Mouse (Mus musculus) midbrain, embryonic 14.5 days (tissue): Measurements from ENCODE around the gene Mdm2. TPM values are rescaled to one million over a fixed set of nuclear protein-coding genes. Genes with fewer than 3 reads are reported as not detected.

Experiments used
- ATAC-seq: fragments of 200-750 bp; cut with Nextera tagmentation; 2 replicates; pipeline ENCODE4 v1.8.0; 2017; ENCODE audit warnings: moderate number of reproducible peaks, moderate library complexity; ENCODE audit not compliant: low FRiP score, low TSS enrichment
- DNase-seq: peaks from one replicate; pipeline ENCODE4 v3.0.0-alpha.2; 2015
- H3K27ac ChIP-seq: fragments of 300-500 bp; sonication (generic); replicated peaks from 2 replicates; pipeline ENCODE4 v1.5.1; 2014; ENCODE audit warnings: mild to moderate bottlenecking, low read depth, low read length, moderate library complexity
- H3K27me3 ChIP-seq: fragments of 300-500 bp; sonication (generic); 2 replicates; pipeline ENCODE4 v1.6.1; 2014; ENCODE audit warnings: low read length, control low read depth, mixed read lengths; ENCODE audit not compliant: control insufficient read depth, insufficient read depth
- H3K36me3 ChIP-seq: fragments of 300-500 bp; sonication (generic); 2 replicates; pipeline ENCODE4 v1.6.1; 2014; ENCODE audit warnings: low read length, control low read depth; ENCODE audit not compliant: control insufficient read depth, insufficient read depth
- H3K4me1 ChIP-seq: fragments of 300-500 bp; sonication (generic); 2 replicates; pipeline ENCODE4 v1.6.1; 2014; ENCODE audit warnings: mild to moderate bottlenecking, antibody characterized with exemption, low read length, control low read depth; ENCODE audit not compliant: control insufficient read depth, insufficient read depth
- H3K4me2 ChIP-seq: fragments of 300-500 bp; sonication (generic); 2 replicates; pipeline ENCODE4 v1.6.1; 2014; ENCODE audit warnings: mild to moderate bottlenecking, low read length, moderate library complexity
- H3K4me3 ChIP-seq: fragments of 300-500 bp; sonication (generic); replicated peaks from 2 replicates; pipeline ENCODE4 v1.5.1; 2014; ENCODE audit warnings: low read depth, low read length
- H3K9ac ChIP-seq: fragments of 300-500 bp; sonication (generic); replicated peaks from 2 replicates; pipeline ENCODE4 v1.6.1; 2014; ENCODE audit warnings: mild to moderate bottlenecking, low read length, moderate library complexity
- H3K9me3 ChIP-seq: fragments of 300-500 bp; sonication (generic); 2 replicates; pipeline ENCODE4 v1.6.1; 2016; ENCODE audit warnings: low read length, control low read depth, mixed read lengths; ENCODE audit not compliant: control insufficient read depth
- WGBS: fragments of 180-500 bp; shearing (Covaris S2); extraction: QIAGEN DNeasy Blood & Tissue Kit; methylation state at CpG from one replicate; pipeline ENCODE4 v1.1.7; 2014; 5-methylcytosine and 5-hydroxymethylcytosine counted together
- polyA plus RNA-seq: library from polyadenylated mRNA; unstranded; fragments of >200 nt; fragmentation: Nextera tagmentation; extraction: Ambion mirVana; gene quantifications from 2 replicates; pipeline ENCODE4 v1.2.1, GENCODE M21; 2014

The Mdm2 gene
- polyA plus RNA-seq, 1 experiment from 2014 or later, result 57.3 TPM

DNA sequence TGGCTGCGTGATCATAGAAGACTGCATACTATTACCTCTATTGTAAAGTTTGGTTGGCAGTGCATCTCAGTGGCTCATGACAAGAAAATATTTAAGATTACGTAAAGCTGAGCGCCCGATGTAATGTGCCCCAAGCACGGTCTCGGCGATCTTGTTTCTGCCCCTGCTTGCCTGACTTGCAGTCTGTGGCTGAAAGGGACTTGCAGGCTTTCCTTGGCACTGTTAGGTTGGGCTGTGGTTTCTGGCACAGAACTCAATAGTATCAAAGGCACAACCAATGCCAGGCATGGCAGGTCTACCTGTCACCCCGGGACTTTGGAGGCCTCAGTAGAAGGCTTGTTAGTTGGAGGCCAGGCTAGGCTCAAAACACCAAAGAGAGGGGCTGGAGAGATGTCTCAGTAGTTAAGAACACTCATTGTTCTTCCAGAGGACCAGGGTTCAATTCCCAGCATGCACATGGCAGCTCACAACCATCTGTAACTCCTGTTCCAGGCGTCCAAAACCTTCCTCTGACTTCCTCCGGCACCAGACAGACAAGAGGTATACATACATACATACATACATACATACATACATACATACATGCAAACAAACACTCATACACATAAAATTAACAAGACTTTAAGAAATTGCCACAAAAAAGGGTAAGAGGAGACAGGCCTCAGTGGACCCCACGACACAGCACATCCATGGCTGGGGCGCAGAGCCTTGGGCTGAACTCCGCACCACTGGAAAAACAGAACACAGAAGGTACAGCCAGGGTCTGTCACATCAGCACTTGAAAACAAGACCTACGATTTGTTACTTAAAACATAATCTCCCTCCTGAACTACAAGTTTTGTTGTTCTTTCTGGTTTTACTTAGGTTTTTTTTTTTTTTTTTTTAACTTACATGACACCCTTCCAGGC, 51.8 kb downstream of the Mdm2 start:
- no peak for DNase-seq
- Histone ChIP-seq H3K27ac (no peak overlapping the region), H3K27me3 (no peaks in the 10 kb centered on the region), H3K4me1 (no peaks in the 10 kb centered on the region; the same call in 1 of the 2 replicates), H3K9ac (no peak overlapping the region), H3K9me3 (no peaks in the 10 kb centered on the region), H3K4me2 (no peak overlapping the region), H3K4me3 (no peak overlapping the region), H3K36me3 (no peaks in the 10 kb centered on the region)
- no peak for ATAC-seq
- WGBS, result 92% methylated on average over 14 of the region's 14 CpGs

DNA sequence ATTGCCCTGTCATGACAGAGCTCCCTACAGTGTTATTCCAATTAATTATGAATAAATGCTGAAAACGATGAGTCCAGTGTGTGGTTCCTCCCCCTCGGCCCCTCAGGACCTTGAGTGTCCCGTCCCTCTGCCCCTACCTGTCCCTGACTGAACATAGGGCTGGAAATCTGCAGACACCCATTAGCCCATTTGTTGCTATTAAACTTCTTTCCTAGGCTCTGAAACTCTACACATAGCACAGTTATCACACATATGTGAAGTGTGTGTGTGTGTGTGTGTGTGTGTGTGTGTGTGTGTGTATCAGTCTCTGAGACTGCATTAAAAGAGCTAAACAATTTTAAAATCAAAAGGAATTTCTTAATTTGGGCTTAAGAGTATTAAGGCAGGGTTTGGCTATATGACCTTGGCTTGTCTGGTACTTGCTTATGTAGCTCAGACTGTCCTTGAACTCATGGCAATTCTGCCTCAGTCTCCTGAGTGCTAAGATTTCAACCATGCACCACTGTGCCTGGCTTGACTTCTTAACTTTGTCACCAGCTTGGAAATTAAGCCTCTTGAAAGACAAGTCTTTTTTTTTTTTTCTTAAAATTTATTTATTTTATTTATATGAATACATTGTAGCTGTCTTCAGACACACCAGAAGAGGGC, 52.8 kb downstream of the Mdm2 start:
- no peak for DNase-seq
- 82% methylated on average over 3 of the region's 3 CpGs for WGBS
- no peaks in the 10 kb centered on the region for H3K9me3 ChIP-seq
- H3K9ac ChIP-seq, result no peak overlapping the region
- H3K4me3 ChIP-seq, result no peak overlapping the region
- no peaks in the 10 kb centered on the region for H3K4me1 ChIP-seq
- H3K36me3 ChIP-seq, result no peaks in the 10 kb centered on the region
- H3K27ac ChIP-seq, result no peak overlapping the region
- no peak for ATAC-seq
- H3K27me3 ChIP-seq, result no peaks in the 10 kb centered on the region
- no peak overlapping the region for H3K4me2 ChIP-seq

DNA sequence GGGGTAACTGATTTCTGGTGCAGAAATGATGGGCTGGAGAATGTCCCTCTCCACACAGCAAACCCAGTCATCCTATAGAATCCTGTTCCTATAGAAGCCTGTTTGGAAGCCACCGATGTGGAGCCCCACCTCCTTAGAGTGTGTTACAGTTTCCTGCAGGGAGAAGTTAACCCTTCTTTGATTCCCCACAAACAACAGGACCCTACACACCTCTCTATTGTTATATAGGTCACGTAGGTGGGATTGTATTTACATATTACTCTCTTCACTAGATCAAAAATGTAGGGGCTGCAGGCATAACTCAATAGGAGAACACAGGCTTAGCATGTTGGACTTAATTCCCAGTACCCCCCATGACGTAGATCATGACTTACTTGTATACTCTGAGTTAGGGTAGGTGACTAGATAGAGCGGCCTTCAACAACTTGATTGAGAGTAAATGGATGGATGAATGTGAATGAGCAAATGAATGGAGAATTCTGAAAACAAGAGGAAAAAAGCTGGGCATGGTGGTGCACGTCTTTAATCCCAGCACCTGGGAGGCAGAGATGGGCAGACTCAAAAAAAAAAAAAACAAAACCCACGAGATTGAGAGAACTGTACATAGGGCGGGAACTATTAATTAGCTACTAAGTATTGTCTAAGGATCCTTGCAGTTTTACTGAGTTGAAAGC, 53.4 kb downstream of the Mdm2 start:
- no peak overlapping the region for H3K4me2 ChIP-seq
- WGBS, result 80% methylated on average over 7 of the region's 7 CpGs
- H3K4me1 ChIP-seq, result no peaks in the 10 kb centered on the region

DNA sequence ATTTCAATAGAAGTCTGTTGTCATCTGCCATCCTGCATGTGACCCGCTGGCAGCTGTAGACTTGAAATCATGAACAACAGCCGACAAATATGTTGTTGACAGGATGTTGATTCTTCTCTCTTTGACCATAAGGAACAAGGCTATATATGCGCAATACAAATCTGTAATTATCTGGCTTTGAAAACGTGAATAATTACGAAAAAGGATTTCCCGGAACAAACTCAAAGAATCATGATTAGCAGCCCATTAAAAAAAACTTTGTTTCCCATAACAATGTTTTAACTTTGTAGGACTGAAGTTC, 53.9 kb downstream of the Mdm2 start:
- Histone ChIP-seq H3K4me1 (no peaks in the 10 kb centered on the region), H3K36me3 (no peaks in the 10 kb centered on the region), H3K27me3 (0 out of 2 replicates have a peak, but pooled peaks cover 1% of the 10 kb centered on the region), H3K4me2 (no peak overlapping the region), H3K27ac (no peak overlapping the region), H3K4me3 (no peak overlapping the region), H3K9ac (no peak overlapping the region), H3K9me3 (no peaks in the 10 kb centered on the region)
- ATAC-seq, result no peak
- no peak for DNase-seq
- WGBS, result 87% methylated on average over 6 of the region's 6 CpGs

More for the DNA sequence above, 53.4 kb downstream of the Mdm2 start:
- no peak overlapping the region for H3K9ac ChIP-seq
- no peaks in the 10 kb centered on the region for H3K36me3 ChIP-seq
- no peak overlapping the region for H3K4me3 ChIP-seq
- no peaks in the 10 kb centered on the region for H3K9me3 ChIP-seq
- no peaks in the 10 kb centered on the region for H3K27me3 ChIP-seq
- no peak for ATAC-seq
- H3K27ac ChIP-seq, result no peak overlapping the region
- no peak for DNase-seq

DNA sequence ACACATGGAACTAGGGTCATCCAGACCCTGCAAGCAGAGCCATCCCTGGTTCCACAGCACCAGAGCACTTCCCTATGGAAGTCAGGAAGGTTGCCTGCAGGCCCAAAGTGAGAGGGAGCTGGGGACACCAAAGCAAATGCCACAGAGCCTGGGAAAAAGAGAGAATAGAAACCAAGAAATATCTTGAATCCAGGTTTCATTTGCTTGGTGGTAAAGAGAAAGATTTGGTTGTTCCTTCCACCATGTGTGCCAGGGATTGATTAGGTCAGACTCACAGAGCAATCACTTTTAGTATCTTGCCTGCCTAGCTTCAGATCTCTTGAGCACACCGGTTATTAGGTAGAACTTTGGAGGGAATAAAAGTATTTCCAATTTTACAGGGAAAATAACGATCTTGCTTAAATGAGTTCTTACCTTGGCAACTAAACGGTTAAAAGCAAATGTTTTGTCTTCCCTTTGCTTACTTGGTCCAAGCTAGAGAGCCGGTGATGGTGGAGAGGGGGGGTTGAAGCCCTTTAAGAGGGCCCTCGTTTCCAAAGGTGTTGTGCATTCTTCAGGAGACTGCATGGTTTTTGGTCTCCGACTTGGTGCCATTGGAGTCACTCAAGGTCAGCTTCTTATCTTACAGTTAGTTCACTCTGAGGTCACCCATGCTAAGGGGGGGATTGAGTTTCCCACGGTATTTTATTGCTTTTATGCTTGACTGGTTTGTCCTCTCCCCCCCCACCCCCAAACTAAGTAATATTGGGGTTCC, 54.5 kb downstream of the Mdm2 start:
- no peak for ATAC-seq
- Histone ChIP-seq H3K27ac (no peak overlapping the region), H3K27me3 (0 out of 2 replicates have a peak, but pooled peaks cover 4% of the 10 kb centered on the region), H3K9ac (no peak overlapping the region), H3K4me2 (no peak overlapping the region), H3K36me3 (no peaks in the 10 kb centered on the region), H3K4me1 (no peaks in the 10 kb centered on the region), H3K4me3 (no peak overlapping the region), H3K9me3 (no peaks in the 10 kb centered on the region)
- 72% methylated on average over 7 of the region's 7 CpGs for WGBS
- no peak for DNase-seq

DNA sequence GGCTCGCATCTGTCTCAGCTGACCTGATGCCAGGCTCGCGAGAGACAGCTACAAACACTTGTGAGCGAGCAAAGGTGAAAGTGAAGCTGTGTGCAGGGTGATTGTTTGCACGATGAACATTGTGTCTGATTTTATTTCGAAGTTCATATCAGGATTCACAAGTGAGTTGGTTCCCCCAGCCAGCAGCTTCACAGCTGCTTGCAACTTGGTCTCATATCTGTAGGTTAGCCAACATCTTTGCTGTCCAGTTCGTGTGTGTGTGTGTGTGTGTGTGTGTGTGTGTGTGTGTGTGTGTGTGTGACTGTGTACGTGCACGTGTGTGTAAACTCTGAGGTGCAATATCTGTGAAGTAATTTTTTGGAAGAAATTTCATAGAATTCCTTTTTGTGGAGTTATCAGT, 55.1 kb downstream of the Mdm2 start:
- no peak overlapping the region for H3K27ac ChIP-seq
- no peak overlapping the region for H3K4me2 ChIP-seq
- no peaks in the 10 kb centered on the region for H3K4me1 ChIP-seq
- H3K27me3 ChIP-seq, result 0 out of 2 replicates have a peak, but pooled peaks cover 4% of the 10 kb centered on the region
- DNase-seq (no peak), ATAC-seq (no peak)
- H3K36me3 ChIP-seq, result no peaks in the 10 kb centered on the region
- no peak overlapping the region for H3K9ac ChIP-seq
- H3K9me3 ChIP-seq, result no peaks in the 10 kb centered on the region
- H3K4me3 ChIP-seq, result no peak overlapping the region
- WGBS, result 91% methylated on average over 9 of the region's 9 CpGs

DNA sequence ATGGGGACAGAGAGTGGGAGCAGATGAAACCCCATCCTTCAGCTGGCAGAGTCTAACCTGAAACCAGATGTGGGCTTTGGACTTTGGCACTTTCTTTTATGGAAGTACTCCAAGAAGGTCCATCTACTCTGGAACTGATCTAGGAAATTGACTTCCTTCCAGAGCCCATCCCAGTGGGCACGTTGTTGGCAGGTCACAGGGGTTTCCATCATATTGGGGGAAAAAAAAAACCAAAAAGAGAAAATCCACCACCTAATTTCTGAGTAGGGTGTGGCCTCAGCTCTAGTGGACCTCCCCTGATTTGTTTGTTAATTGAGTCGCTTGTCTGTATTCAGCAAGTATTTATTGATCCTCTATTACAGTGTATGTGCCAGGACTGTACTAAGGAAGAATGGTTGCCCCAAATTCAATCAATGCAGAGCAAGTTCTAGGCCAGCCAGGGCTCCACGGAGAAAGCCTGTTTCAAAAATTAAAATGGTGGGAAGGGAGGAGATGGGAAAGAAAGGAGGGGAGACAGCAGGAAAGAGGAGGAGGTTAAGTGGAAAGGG, 55.9 kb downstream of the Mdm2 start:
- H3K4me3 ChIP-seq, result no peak overlapping the region
- DNase-seq, result no peak
- 0 out of 2 replicates have a peak, but pooled peaks cover 4% of the 10 kb centered on the region for H3K27me3 ChIP-seq
- H3K9me3 ChIP-seq, result no peaks in the 10 kb centered on the region
- no peaks in the 10 kb centered on the region for H3K36me3 ChIP-seq
- no peak overlapping the region for H3K4me2 ChIP-seq
- 87% methylated on average over 3 of the region's 3 CpGs for WGBS
- H3K27ac ChIP-seq, result no peak overlapping the region
- ATAC-seq, result no peak
- H3K9ac ChIP-seq, result no peak overlapping the region
- H3K4me1 ChIP-seq, result no peaks in the 10 kb centered on the region

DNA sequence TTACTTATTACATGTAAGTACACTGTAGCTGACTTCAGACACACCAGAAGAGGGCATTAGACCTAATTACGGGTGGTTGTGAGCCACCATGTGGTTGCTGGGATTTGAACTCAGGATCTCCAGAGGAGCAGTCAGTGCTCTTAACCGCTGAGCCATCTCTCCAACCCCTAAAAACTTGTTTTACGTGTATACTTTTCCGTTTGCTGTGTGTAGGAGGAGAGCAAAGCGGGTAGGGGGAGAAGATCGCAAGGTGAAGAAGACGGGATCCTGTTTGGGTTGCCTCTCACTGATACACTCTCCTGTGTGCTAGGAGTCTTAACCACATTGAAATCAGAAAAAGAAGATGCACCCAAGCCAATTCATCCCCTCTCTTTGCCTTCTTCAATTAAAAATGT, 56.8 kb downstream of the Mdm2 start:
- WGBS, result 93% methylated on average over 7 of the region's 7 CpGs
- no peak overlapping the region for H3K9ac ChIP-seq
- H3K4me1 ChIP-seq, result no peaks in the 10 kb centered on the region
- H3K4me2 ChIP-seq, result no peak overlapping the region
- DNase-seq (no peak), ATAC-seq (no peak)
- no peaks in the 10 kb centered on the region for H3K9me3 ChIP-seq
- 0 out of 2 replicates have a peak, but pooled peaks cover 4% of the 10 kb centered on the region for H3K27me3 ChIP-seq
- no peaks in the 10 kb centered on the region for H3K36me3 ChIP-seq
- no peak overlapping the region for H3K4me3 ChIP-seq
- no peak overlapping the region for H3K27ac ChIP-seq
